Mouse (Mus musculus) G1E-ER4 (cell line): ENCODE data around the gene Smg7. TPM values are rescaled to one million over a fixed set of nuclear protein-coding genes. Genes with fewer than 3 reads are reported as not detected.

Source experiments
- GATA1 ChIP-seq: IDR thresholded peaks from one replicate; pipeline ENCODE4 v1.8.0; 2012; ENCODE audit warnings: low read length, inconsistent platforms
- polyA plus RNA-seq: library from polyadenylated mRNA; stranded (reverse); fragments of >175 nt; gene quantifications from 2 replicates; pipeline ENCODE4 v1.2.3, GENCODE M21; 2012

Smg7 gene
- polyA plus RNA-seq, result 5.5 and 13.3 TPM in 2 replicates

- TF ChIP-seq GATA1, result no peak
Observed at GRCm38 (mm10) chr1:152901765-152902664, at the start of gene Smg7. TSS of gene Smg7 (minus strand) at chr1:152902646.

GRCm38 (mm10) chr1:152942977-152943376 is 40.5 kb upstream of the Smg7 start:
- no peak for TF ChIP-seq GATA1

- no peak for TF ChIP-seq GATA1
Observed at GRCm38 (mm10) chr1:152936365-152936764, 33.9 kb upstream of the Smg7 start.

- no peak for TF ChIP-seq GATA1
Observed at GRCm38 (mm10) chr1:152935476-152935875, 33.0 kb upstream of the Smg7 start.

GRCm38 (mm10) chr1:152933962-152934361 is 31.5 kb upstream of the Smg7 start:
- TF ChIP-seq GATA1, result no peak

GRCm38 (mm10) chr1:152921786-152922185 is 19.3 kb upstream of the Smg7 start:
- TF ChIP-seq GATA1, result no peak

- no peak for TF ChIP-seq GATA1
Observed at GRCm38 (mm10) chr1:152917626-152918025, 15.2 kb upstream of the Smg7 start.

- no peak for TF ChIP-seq GATA1
Observed at GRCm38 (mm10) chr1:152916936-152917335, 14.5 kb upstream of the Smg7 start.

GRCm38 (mm10) chr1:152915766-152916165 is 13.3 kb upstream of the Smg7 start:
- no peak for TF ChIP-seq GATA1

GRCm38 (mm10) chr1:152913483-152914460 is 11.3 kb upstream of the Smg7 start:
- TF ChIP-seq GATA1, result no peak

GRCm38 (mm10) chr1:152904469-152904868 is 2.0 kb upstream of the Smg7 start:
- no peak for TF ChIP-seq GATA1

GRCm38 (mm10) chr1:152903591-152904135 is 1.2 kb upstream of the Smg7 start:
- TF ChIP-seq GATA1, result no peak

- no peak for TF ChIP-seq GATA1
Observed at GRCm38 (mm10) chr1:152902665-152903516, 445 bp upstream of the Smg7 start.

GRCm38 (mm10) chr1:152901419-152901764 is 1.1 kb downstream of the Smg7 start:
- TF ChIP-seq GATA1, result no peak

GRCm38 (mm10) chr1:152871031-152871430 is 31.4 kb downstream of the Smg7 start:
- TF ChIP-seq GATA1, result no peak
